Mouse (Mus musculus) brain, embryonic 14.5 days (tissue): ENCODE measurements at regions not wholly inside any gene's neighbourhood (a gene's known extent, or its start where the extent isn't known, plus 50 kb on each side); places are given as distances from the start of the nearest gene placed in this dataset.

Experiments used
- CTCF ChIP-seq: fragments of 200-500 bp; IDR thresholded peaks from 2 replicates; pipeline ENCODE4 v1.5.1; 2012; ENCODE audit warnings: inconsistent platforms, mild to moderate bottlenecking, moderate library complexity, borderline replicate concordance; ENCODE audit not compliant: insufficient read depth, insufficient read length; ENCODE audit errors: extremely low read depth
- POLR2A ChIP-seq: fragments of 200-500 bp; IDR thresholded peaks from 2 replicates; pipeline ENCODE4 v1.6.1; 2012; ENCODE audit warnings: mild to moderate bottlenecking, inconsistent platforms, borderline replicate concordance; ENCODE audit not compliant: poor library complexity, insufficient read depth, insufficient read length, severe bottlenecking; ENCODE audit errors: extremely low read depth

DNA sequence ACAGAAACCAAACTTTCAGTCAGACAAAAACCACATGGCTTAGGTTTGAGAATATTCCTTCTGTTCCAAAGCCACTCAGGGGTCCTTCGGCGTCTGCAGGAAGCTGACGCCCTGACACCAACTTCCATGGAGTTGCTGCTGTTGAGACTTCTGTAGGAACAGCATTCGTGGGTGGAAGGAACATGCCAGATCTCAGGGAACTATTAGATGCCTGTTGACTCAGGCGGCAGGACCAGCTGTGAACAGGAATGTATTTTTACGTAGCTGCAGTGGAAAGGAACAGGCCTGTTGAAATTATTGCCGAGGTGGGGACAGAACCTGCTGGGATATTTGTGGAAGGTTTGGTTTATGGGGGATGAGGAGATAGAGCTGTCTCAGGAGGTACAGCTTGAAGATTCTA is 110.8 kb upstream of the Mkln1 start:
- no peak for TF ChIP-seq CTCF
- no peak for TF ChIP-seq POLR2A
